Mouse (Mus musculus) limb, embryonic 11.5 days (tissue): ENCODE results near the gene Cacng1. TPM values are rescaled to one million over a fixed set of nuclear protein-coding genes. Genes with fewer than 3 reads are reported as not detected.

ENCODE experiments used
- ATAC-seq: fragments of 200-750 bp; cut with Nextera tagmentation; 2 replicates; pipeline ENCODE4 v1.8.0; 2017; ENCODE audit warnings: low read depth; ENCODE audit not compliant: insufficient number of reproducible peaks, low FRiP score, low TSS enrichment
- DNase-seq: peaks from one replicate; pipeline ENCODE4 v3.0.0-alpha.2; 2015; ENCODE audit warnings: low spot score
- H3K27ac ChIP-seq: fragments of 300-500 bp; sonication (generic); replicated peaks from 2 replicates; pipeline ENCODE4 v1.5.1; 2014; ENCODE audit warnings: low read depth, mild to moderate bottlenecking, low read length
- H3K27me3 ChIP-seq: fragments of 300-500 bp; sonication (generic); 2 replicates; pipeline ENCODE4 v1.6.1; 2014; ENCODE audit warnings: mild to moderate bottlenecking, low read length, mixed read lengths; ENCODE audit not compliant: control insufficient read depth, insufficient read depth
- H3K36me3 ChIP-seq: fragments of 300-500 bp; sonication (generic); 2 replicates; pipeline ENCODE4 v1.6.1; 2014; ENCODE audit warnings: mild to moderate bottlenecking, low read length, moderate library complexity, mixed read lengths; ENCODE audit not compliant: control insufficient read depth, insufficient read depth
- H3K4me1 ChIP-seq: fragments of 300-500 bp; sonication (generic); 2 replicates; pipeline ENCODE4 v1.6.1; 2014; ENCODE audit warnings: low read length, mixed read lengths; ENCODE audit not compliant: control insufficient read depth, insufficient read depth
- H3K4me2 ChIP-seq: fragments of 300-500 bp; sonication (generic); 2 replicates; pipeline ENCODE4 v1.6.1; 2014; ENCODE audit warnings: low read depth, mild to moderate bottlenecking, moderate library complexity; ENCODE audit not compliant: severe bottlenecking
- H3K4me3 ChIP-seq: fragments of 300-500 bp; sonication (generic); 2 replicates; pipeline ENCODE4 v1.5.1; 2014; ENCODE audit warnings: low read depth, low read length
- H3K9ac ChIP-seq: fragments of 300-500 bp; sonication (generic); 2 replicates; pipeline ENCODE4 v1.6.1; 2014; ENCODE audit warnings: mild to moderate bottlenecking, low read length
- H3K9me3 ChIP-seq: fragments of 300-500 bp; sonication (generic); 2 replicates; pipeline ENCODE4 v1.6.1; 2016; ENCODE audit warnings: low read length; ENCODE audit not compliant: control insufficient read depth
- WGBS: fragments of 180-500 bp; shearing (Covaris S2); extraction: QIAGEN DNeasy Blood & Tissue Kit; methylation state at CpG from one replicate; pipeline ENCODE4 v1.1.7; 2014; 5-methylcytosine and 5-hydroxymethylcytosine counted together
- polyA plus RNA-seq: library from polyadenylated mRNA; unstranded; fragments of >200 nt; fragmentation: Nextera tagmentation; extraction: Ambion mirVana; gene quantifications from 2 replicates; pipeline ENCODE4 v1.2.1, GENCODE M21; 2014

Gene Cacng1
- polyA plus RNA-seq, 1 experiment from 2014 or later: 0.89 TPM

- Histone ChIP-seq H3K27ac (no peak overlapping the region), H3K4me2 (no peak overlapping the region), H3K9ac (no peak overlapping the region), H3K36me3 (peaks cover 16% of the 10 kb centered on the region), H3K4me3 (no peak overlapping the region), H3K4me1 (no peaks in the 10 kb centered on the region), H3K9me3 (no peaks in the 10 kb centered on the region), H3K27me3 (no peaks in the 10 kb centered on the region)
- no peak for ATAC-seq
- DNase-seq: no peak
- 90% methylated on average over 10 of the region's 10 CpGs for WGBS
Observed at GRCm38 (mm10) chr11:107675246-107675645, 41.1 kb downstream of the Cacng1 start.

DNA sequence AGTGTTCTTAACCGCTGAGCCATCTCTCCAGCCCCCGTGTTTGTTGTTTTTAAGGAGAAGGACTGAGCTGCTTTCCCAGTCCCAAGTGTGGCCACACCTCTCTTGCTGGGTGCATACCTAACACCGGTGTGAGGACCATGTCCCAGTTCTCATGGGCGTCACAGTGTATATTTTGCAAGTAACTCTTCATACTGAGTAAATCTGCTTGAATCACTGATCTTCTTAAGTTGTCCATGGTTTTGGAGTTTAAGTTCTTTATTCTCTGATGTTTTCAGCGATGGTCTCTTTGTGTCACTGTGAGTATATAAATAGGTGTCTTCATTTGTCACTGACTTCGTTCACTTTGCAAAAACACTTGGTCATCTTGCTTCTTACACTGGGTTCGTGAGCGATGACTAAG is 41.7 kb downstream of the Cacng1 start:
- Histone ChIP-seq H3K4me3 (no peak overlapping the region), H3K36me3 (peaks cover 21% of the 10 kb centered on the region), H3K4me2 (no peak overlapping the region), H3K9ac (no peak overlapping the region), H3K27ac (no peak overlapping the region), H3K4me1 (no peaks in the 10 kb centered on the region), H3K9me3 (no peaks in the 10 kb centered on the region), H3K27me3 (no peaks in the 10 kb centered on the region)
- no peak for ATAC-seq
- DNase-seq: no peak
- WGBS: 95% methylated on average over 8 of the region's 8 CpGs

DNA sequence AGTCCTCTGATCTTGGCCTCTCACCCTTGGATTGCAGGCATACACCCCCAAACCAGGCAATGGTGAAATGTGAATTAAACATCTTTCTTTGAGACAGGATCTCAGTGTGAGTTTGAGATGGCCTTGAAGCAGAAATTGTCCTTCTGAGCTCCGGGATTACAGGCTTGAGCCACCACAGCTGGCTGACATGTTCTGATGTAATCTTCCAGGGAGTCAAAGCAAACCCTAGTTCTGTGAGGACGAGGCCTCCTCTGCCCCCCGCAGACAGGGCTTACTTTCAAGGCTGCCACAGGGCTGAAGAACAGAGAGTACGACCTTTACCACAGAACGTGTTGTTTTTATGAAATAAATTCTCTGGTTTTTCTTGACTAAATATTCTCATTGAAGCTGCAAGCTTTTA is 42.3 kb downstream of the Cacng1 start:
- 87% methylated on average over 5 of the region's 5 CpGs for WGBS
- Histone ChIP-seq H3K4me1 (no peaks in the 10 kb centered on the region), H3K4me2 (no peak overlapping the region), H3K9me3 (no peaks in the 10 kb centered on the region), H3K36me3 (peaks cover 21% of the 10 kb centered on the region), H3K4me3 (no peak overlapping the region), H3K9ac (no peak overlapping the region), H3K27me3 (no peaks in the 10 kb centered on the region), H3K27ac (no peak overlapping the region)
- no peak for DNase-seq
- no peak for ATAC-seq

GRCm38 (mm10) chr11:107668977-107669376 is 47.3 kb downstream of the Cacng1 start:
- no peak overlapping the region for H3K4me2 ChIP-seq
- no peaks in the 10 kb centered on the region for H3K9me3 ChIP-seq
- H3K27ac ChIP-seq: no peak overlapping the region
- WGBS: 66% methylated on average over 4 of the region's 4 CpGs
- H3K4me1 ChIP-seq: no peaks in the 10 kb centered on the region
- H3K4me3 ChIP-seq: no peak overlapping the region
- no peak for ATAC-seq
- DNase-seq: no peak
- H3K36me3 ChIP-seq: peaks cover 26% of the 10 kb centered on the region
- no peak overlapping the region for H3K9ac ChIP-seq
- H3K27me3 ChIP-seq: no peaks in the 10 kb centered on the region

DNA sequence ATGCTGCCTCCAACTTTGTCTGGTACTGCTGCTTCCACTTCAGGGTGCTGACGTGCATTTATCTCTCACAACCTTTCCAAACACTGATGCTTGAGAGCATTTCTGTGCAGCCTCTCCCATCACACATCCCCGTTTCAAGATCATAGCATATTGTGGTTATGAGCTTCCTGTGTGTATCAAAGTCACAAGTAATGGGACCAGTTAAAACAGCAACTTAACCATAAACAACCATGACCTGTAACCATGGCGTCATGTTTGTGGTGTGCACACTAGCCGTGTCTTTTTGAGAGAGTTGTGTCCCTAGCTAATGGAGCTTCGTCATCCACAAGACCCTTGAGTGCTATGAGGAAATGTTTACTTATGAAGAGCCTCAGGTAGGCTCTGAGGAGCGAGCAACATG is 48.1 kb downstream of the Cacng1 start:
- Histone ChIP-seq H3K36me3 (peaks cover 24% of the 10 kb centered on the region), H3K9me3 (no peaks in the 10 kb centered on the region), H3K4me2 (no peak overlapping the region), H3K27me3 (no peaks in the 10 kb centered on the region), H3K27ac (no peak overlapping the region), H3K4me1 (no peaks in the 10 kb centered on the region), H3K4me3 (no peak overlapping the region), H3K9ac (no peak overlapping the region)
- DNase-seq: no peak
- no peak for ATAC-seq
- WGBS: 92% methylated on average over 6 of the region's 6 CpGs

DNA sequence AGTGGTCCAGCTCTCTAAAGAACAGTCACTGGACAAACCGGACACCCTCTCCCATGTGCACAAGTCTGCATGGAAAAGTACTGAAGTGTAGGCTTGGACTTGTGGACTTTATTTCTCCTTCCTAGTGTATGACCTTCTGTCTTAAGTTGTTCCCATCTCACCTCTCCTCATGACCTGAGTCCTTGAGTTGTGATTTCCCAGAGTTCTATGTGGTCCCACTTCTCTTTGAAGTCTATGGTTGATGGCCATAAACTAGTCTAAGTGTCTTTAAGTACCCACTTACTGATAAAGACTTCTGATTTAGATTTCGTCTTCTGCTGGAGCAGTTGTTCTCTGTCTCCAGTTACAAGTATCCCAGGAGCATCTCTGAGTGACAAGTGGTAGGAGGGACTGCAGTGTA is 48.8 kb downstream of the Cacng1 start:
- no peak for ATAC-seq
- Histone ChIP-seq H3K4me1 (no peaks in the 10 kb centered on the region), H3K27ac (no peak overlapping the region), H3K36me3 (peaks cover 21% of the 10 kb centered on the region), H3K27me3 (no peaks in the 10 kb centered on the region), H3K4me2 (no peak overlapping the region), H3K9ac (no peak overlapping the region), H3K4me3 (no peak overlapping the region), H3K9me3 (no peaks in the 10 kb centered on the region)
- WGBS: 73% methylated on average over 2 of the region's 2 CpGs
- DNase-seq: no peak

DNA sequence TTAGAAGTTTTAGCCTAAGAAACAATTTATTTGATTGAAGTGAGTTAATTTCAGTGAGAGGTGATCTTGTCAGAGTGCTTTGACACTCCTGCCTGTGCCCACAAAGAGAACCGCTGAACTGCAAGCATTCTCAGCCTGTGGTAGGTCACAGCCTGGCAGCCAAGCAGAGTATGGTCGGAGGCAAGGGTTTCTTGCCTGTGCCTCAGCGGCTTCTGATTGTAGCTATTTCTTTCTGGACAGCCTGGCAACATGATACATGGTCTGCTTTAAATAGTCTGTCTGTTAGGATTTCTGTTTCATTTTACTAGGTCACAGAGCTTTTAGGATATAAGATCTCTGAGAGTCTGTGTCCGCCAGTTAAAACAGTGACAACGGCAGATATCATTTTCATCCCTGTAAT is 53.7 kb downstream of the Cacng1 start:
- no peak overlapping the region for H3K27ac ChIP-seq
- H3K4me3 ChIP-seq: no peak overlapping the region
- DNase-seq (no peak), ATAC-seq (no peak)
- no peaks in the 10 kb centered on the region for H3K9me3 ChIP-seq
- H3K9ac ChIP-seq: no peak overlapping the region
- no peaks in the 10 kb centered on the region for H3K4me1 ChIP-seq
- H3K4me2 ChIP-seq: no peak overlapping the region
- no peaks in the 10 kb centered on the region for H3K27me3 ChIP-seq
- peaks cover 7% of the 10 kb centered on the region; the same call in 1 of the 2 replicates for H3K36me3 ChIP-seq
- WGBS: 91% methylated on average over 5 of the region's 5 CpGs

- peaks cover 5% of the 10 kb centered on the region; the same call in 1 of the 2 replicates for H3K36me3 ChIP-seq
- no peak overlapping the region for H3K27ac ChIP-seq
- no peak overlapping the region for H3K4me3 ChIP-seq
- H3K4me2 ChIP-seq: no peak overlapping the region
- H3K9me3 ChIP-seq: no peaks in the 10 kb centered on the region
- H3K9ac ChIP-seq: no peak overlapping the region
- WGBS: 89% methylated on average over 4 of the region's 4 CpGs
- DNase-seq: no peak
- H3K4me1 ChIP-seq: no peaks in the 10 kb centered on the region
- no peak for ATAC-seq
- no peaks in the 10 kb centered on the region for H3K27me3 ChIP-seq
Observed at GRCm38 (mm10) chr11:107660452-107660851, 55.9 kb downstream of the Cacng1 start.

- H3K36me3 ChIP-seq: peaks cover 5% of the 10 kb centered on the region; the same call in 1 of the 2 replicates
- DNase-seq (no peak), ATAC-seq (no peak)
- H3K27me3 ChIP-seq: no peaks in the 10 kb centered on the region
- no peak overlapping the region for H3K4me2 ChIP-seq
- H3K9ac ChIP-seq: no peak overlapping the region
- no peak overlapping the region for H3K27ac ChIP-seq
- no peak overlapping the region for H3K4me3 ChIP-seq
- H3K9me3 ChIP-seq: no peaks in the 10 kb centered on the region
- no peaks in the 10 kb centered on the region for H3K4me1 ChIP-seq
- WGBS: 75% methylated on average over 5 of the region's 5 CpGs
Observed at GRCm38 (mm10) chr11:107657117-107657516, 59.2 kb downstream of the Cacng1 start.
